Mouse (Mus musculus) lung, embryonic 14.5 days (tissue): ENCODE results near the gene Dtx2. TPM values are rescaled to one million over a fixed set of nuclear protein-coding genes. Genes with fewer than 3 reads are reported as not detected.

ENCODE experiments used
- ATAC-seq: fragments of 200-750 bp; cut with Nextera tagmentation; 2 replicates; pipeline ENCODE4 v1.8.0; 2017; ENCODE audit warnings: mild to moderate bottlenecking, moderate TSS enrichment, moderate library complexity; ENCODE audit not compliant: insufficient read depth
- DNase-seq: peaks from one replicate; pipeline ENCODE4 v3.0.0-alpha.2; 2015
- H3K27ac ChIP-seq: fragments of 300-500 bp; sonication (generic); 2 replicates; pipeline ENCODE4 v1.5.1; 2014; ENCODE audit warnings: low read depth, mild to moderate bottlenecking, moderate library complexity
- H3K27me3 ChIP-seq: fragments of 300-500 bp; sonication (generic); 2 replicates; pipeline ENCODE4 v1.6.1; 2014; ENCODE audit warnings: low read length, control low read depth; ENCODE audit not compliant: insufficient read depth
- H3K36me3 ChIP-seq: fragments of 300-500 bp; sonication (generic); 2 replicates; pipeline ENCODE4 v1.6.1; 2014; ENCODE audit warnings: control low read depth; ENCODE audit not compliant: insufficient read depth
- H3K4me1 ChIP-seq: fragments of 300-500 bp; sonication (generic); 2 replicates; pipeline ENCODE4 v1.6.1; 2014; ENCODE audit warnings: antibody characterized with exemption, control low read depth; ENCODE audit not compliant: insufficient read depth
- H3K4me2 ChIP-seq: fragments of 300-500 bp; sonication (generic); 2 replicates; pipeline ENCODE4 v1.6.1; 2014; ENCODE audit warnings: mild to moderate bottlenecking
- H3K4me3 ChIP-seq: fragments of 300-500 bp; sonication (generic); 2 replicates; pipeline ENCODE4 v1.5.1; 2014; ENCODE audit warnings: low read depth, low read length
- H3K9ac ChIP-seq: fragments of 300-500 bp; sonication (generic); 2 replicates; pipeline ENCODE4 v1.6.1; 2014
- H3K9me3 ChIP-seq: fragments of 300-500 bp; sonication (generic); 2 replicates; pipeline ENCODE4 v1.6.1; 2016; ENCODE audit warnings: low read depth, low read length, control low read depth
- CTCF ChIP-seq: IDR thresholded peaks from 2 replicates; pipeline ENCODE4 v1.5.1; 2016; ENCODE audit warnings: antibody characterized with exemption, low read depth
- WGBS: fragments of 180-500 bp; shearing (Covaris S2); extraction: QIAGEN DNeasy Blood & Tissue Kit; methylation state at CpG from one replicate; pipeline ENCODE4 v1.1.7; 2014; 5-methylcytosine and 5-hydroxymethylcytosine counted together
- polyA plus RNA-seq: library from polyadenylated mRNA; unstranded; fragments of >200 nt; fragmentation: Nextera tagmentation; extraction: Ambion mirVana; gene quantifications from 2 replicates; pipeline ENCODE4 v1.2.1, GENCODE M21; 2014

The Dtx2 gene
- polyA plus RNA-seq, 1 experiment from 2014 or later: 24.4 TPM

DNA sequence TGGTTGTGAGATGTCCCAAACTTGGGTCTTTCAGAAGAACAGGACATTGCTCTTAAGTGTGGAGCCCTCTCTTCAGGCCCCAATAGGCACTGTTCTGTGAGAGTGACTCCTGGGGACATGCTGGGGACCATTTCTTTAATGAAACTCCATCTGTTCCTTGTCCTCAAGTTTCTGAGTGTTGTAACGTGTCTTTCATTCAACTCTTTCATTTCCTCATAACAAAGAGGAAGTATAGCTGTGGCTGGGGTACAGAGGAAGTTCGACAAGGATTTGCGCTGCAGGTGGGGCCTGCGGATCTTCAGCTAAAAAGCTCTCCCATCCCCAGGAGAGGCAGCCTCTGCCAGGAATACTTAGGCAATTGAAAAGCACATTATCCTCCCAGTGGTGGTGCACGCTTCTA, 4.0 kb upstream of the Dtx2 start:
- DNase-seq (no peak), ATAC-seq (no peak)
- 71% methylated on average over 5 of the region's 5 CpGs for WGBS
- Histone ChIP-seq H3K36me3 (no peaks in the 10 kb centered on the region), H3K9ac (no peak overlapping the region), H3K4me3 (no peak overlapping the region), H3K27me3 (no peaks in the 10 kb centered on the region), H3K4me1 (0 out of 2 replicates have a peak, but pooled peaks cover under 1% of the 10 kb centered on the region), H3K27ac (no peak overlapping the region), H3K9me3 (no peaks in the 10 kb centered on the region), H3K4me2 (no peak overlapping the region)
- TF ChIP-seq CTCF: no peak

- no peak for TF ChIP-seq CTCF
- no peaks in the 10 kb centered on the region for H3K27me3 ChIP-seq
- H3K4me3 ChIP-seq: no peak overlapping the region
- H3K9ac ChIP-seq: no peak overlapping the region
- peaks cover 15% of the 10 kb centered on the region for H3K36me3 ChIP-seq
- DNase-seq (no peak), ATAC-seq (no peak)
- H3K4me2 ChIP-seq: no peak overlapping the region
- 44% methylated on average over 5 of the region's 5 CpGs for WGBS
- 0 out of 2 replicates have a peak, but pooled peaks cover 3% of the 10 kb centered on the region for H3K4me1 ChIP-seq
- H3K9me3 ChIP-seq: no peaks in the 10 kb centered on the region
- H3K27ac ChIP-seq: no peak overlapping the region
Measured at GRCm38 (mm10) chr5:135993381-135993965, 1.1 kb upstream of the Dtx2 start.

GRCm38 (mm10) chr5:135994335-135994724, 270 bp upstream of the Dtx2 start:
- 59% methylated on average over 8 of the region's 8 CpGs for WGBS
- peak; percentile 32 for ATAC-seq
- peak overlapping the region; percentile 74 for H3K4me3 ChIP-seq

DNA sequence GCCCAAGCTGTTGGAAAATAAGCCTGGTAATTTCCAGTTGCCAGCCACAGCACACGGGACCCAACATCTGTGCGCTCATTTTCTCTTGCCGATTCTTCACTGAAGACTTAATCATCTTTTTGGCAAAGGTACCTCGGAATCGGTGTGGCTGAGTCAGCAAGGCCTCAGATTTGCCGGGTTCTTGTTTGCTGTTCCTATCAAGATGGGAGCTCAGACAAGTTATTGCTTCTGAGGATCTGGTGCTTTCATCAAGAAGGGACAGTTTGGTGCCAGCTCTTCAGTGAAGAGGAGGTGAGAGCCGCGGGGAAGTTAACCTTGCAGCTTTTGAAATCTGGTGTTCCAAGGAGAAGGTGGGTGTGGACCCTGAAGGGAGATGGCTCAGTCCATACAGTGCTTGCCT, 1.6 kb downstream of the Dtx2 start:
- TF ChIP-seq CTCF: no peak
- 0 out of 2 replicates have a peak overlapping the region, but pooled peaks have one; percentile 82 for H3K9ac ChIP-seq
- no peak overlapping the region for H3K27ac ChIP-seq
- ATAC-seq: no peak
- H3K36me3 ChIP-seq: peaks cover 32% of the 10 kb centered on the region
- H3K4me1 ChIP-seq: 0 out of 2 replicates have a peak, but pooled peaks cover 3% of the 10 kb centered on the region
- DNase-seq: no peak
- H3K27me3 ChIP-seq: no peaks in the 10 kb centered on the region
- whole genome bisulfite sequencing: 83% methylated on average over 8 of the region's 8 CpGs
- H3K4me3 ChIP-seq: no peak overlapping the region
- no peaks in the 10 kb centered on the region for H3K9me3 ChIP-seq
- no peak overlapping the region; the same call in 1 of the 2 replicates for H3K4me2 ChIP-seq

More at GRCm38 (mm10) chr5:135994335-135994724, 270 bp upstream of the Dtx2 start:
- no peak overlapping the region for H3K27ac ChIP-seq
- H3K4me2 ChIP-seq: no peak overlapping the region; the same call in 1 of the 2 replicates
- no peak for DNase-seq
- 0 out of 2 replicates have a peak, but pooled peaks cover 3% of the 10 kb centered on the region for H3K4me1 ChIP-seq
- H3K9me3 ChIP-seq: no peaks in the 10 kb centered on the region
- peaks cover 23% of the 10 kb centered on the region for H3K36me3 ChIP-seq
- H3K27me3 ChIP-seq: no peaks in the 10 kb centered on the region
- no peak overlapping the region for H3K9ac ChIP-seq
- TF ChIP-seq CTCF: no peak

GRCm38 (mm10) chr5:136001222-136001621, 6.6 kb downstream of the Dtx2 start:
- Histone ChIP-seq H3K9ac (no peak overlapping the region), H3K4me3 (no peak overlapping the region), H3K27ac (no peak overlapping the region), H3K36me3 (peaks cover 43% of the 10 kb centered on the region), H3K9me3 (no peaks in the 10 kb centered on the region), H3K27me3 (no peaks in the 10 kb centered on the region), H3K4me2 (no peak overlapping the region), H3K4me1 (no peaks in the 10 kb centered on the region)
- WGBS: 91% methylated on average over 6 of the region's 6 CpGs
- DNase-seq: no peak
- ATAC-seq: no peak
- no peak for TF ChIP-seq CTCF

GRCm38 (mm10) chr5:136002325-136002724, 7.7 kb downstream of the Dtx2 start:
- no peak overlapping the region for H3K4me2 ChIP-seq
- no peak for TF ChIP-seq CTCF
- no peak overlapping the region for H3K4me3 ChIP-seq
- H3K4me1 ChIP-seq: no peaks in the 10 kb centered on the region
- DNase-seq (peak; percentile 15), ATAC-seq (no peak)
- WGBS: 47% methylated on average over 2 of the region's 2 CpGs
- H3K36me3 ChIP-seq: peaks cover 39% of the 10 kb centered on the region
- no peak overlapping the region for H3K27ac ChIP-seq
- H3K27me3 ChIP-seq: no peaks in the 10 kb centered on the region
- no peak overlapping the region for H3K9ac ChIP-seq
- H3K9me3 ChIP-seq: no peaks in the 10 kb centered on the region

DNA sequence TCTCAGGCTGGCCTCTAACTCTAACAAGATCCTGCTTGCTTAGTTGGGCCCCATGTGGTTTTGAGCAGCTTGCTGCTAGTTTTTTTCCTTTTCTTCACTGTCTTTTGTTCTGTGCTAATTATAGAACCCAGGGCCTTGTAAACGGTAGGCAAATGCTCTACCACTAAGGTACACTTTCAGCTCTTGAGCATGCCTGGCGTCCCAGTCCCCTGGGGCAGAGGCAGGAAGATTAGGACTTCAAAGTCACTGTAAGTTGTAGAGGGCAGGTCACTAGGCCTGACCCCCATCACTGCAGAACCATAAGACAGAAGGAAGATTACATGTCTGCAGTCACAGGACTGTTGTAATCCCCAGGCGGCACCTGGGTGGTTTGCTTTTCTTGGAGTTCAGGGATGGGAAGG, 8.2 kb downstream of the Dtx2 start:
- Histone ChIP-seq H3K4me2 (no peak overlapping the region), H3K27ac (no peak overlapping the region), H3K4me3 (no peak overlapping the region), H3K4me1 (no peaks in the 10 kb centered on the region), H3K36me3 (peaks cover 35% of the 10 kb centered on the region), H3K9me3 (no peaks in the 10 kb centered on the region), H3K9ac (no peak overlapping the region), H3K27me3 (no peaks in the 10 kb centered on the region)
- DNase-seq: no peak
- 21% methylated on average over 3 of the region's 3 CpGs for WGBS
- no peak for TF ChIP-seq CTCF
- no peak for ATAC-seq

- no peak overlapping the region for H3K4me2 ChIP-seq
- no peaks in the 10 kb centered on the region for H3K27me3 ChIP-seq
- WGBS: 74% methylated on average over 4 of the region's 4 CpGs
- H3K9ac ChIP-seq: no peak overlapping the region
- no peaks in the 10 kb centered on the region for H3K9me3 ChIP-seq
- no peak overlapping the region for H3K4me3 ChIP-seq
- H3K4me1 ChIP-seq: no peaks in the 10 kb centered on the region
- H3K36me3 ChIP-seq: peaks cover 17% of the 10 kb centered on the region; the same call in 1 of the 2 replicates
- no peak for TF ChIP-seq CTCF
- no peak for DNase-seq
- no peak for ATAC-seq
- no peak overlapping the region for H3K27ac ChIP-seq
Measured at GRCm38 (mm10) chr5:136004537-136004936, 9.9 kb downstream of the Dtx2 start.
